20 mouse cellular contexts compared by ENCODE assay signal in the genomic region with DNA sequence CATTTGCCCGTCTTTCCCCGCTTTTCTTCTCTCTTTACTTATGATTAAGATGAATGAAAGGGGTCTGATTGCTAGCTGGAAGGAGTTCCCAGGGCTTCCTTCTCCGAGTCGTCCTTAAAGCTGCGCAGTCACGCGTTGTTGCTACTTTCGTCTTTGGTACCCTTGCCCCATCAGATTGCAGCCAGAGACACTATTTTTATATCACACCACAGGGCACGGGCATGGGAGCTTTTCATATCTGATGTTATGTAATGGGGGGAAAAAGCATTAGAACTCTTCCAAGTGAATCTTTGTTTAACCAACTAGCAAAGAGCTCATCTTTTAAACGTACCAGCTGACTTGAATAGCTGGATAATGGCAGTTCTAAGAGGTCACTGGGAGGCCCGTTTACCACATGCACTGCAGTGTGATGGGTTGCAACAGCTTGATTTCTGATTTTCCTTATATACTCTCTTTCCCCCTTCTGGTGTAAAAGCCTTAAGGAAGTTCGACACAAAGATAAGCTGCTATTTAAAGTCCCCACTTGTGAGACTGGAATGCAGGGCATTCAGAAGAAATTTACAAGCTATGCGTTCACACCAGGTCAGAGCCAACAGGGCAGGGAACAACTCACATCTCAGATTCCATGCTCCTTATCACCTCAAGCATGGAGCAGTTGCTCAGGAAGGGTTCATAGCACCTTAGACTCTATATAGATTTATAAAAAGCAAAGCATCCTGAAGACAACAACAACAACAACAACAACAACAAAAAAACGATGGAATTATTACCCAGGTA. TPM values are rescaled to one million over a fixed set of nuclear protein-coding genes. Genes with fewer than 3 reads are reported as not detected.
DNase-seq lines count a peak whose midpoint lies in the region; ATAC-seq and TF ChIP-seq lines count a peak whose summit lies in the region.
"Had no signal": no experiment of that assay in that cellular context is flagged by ENCODE, and none has a peak within 500 bp of the region (broad histone marks: within the 10 kb centered on the region; RNA-seq: fewer than 3 reads in every experiment).

No protein-coding gene starts in this region.

- intact Hi-C loops in heart, postnatal 14 days (cut with DNase I) = no loop called here
- intact Hi-C loops in left cerebral cortex, adult 2 months (cut with DNase I) = no loop called here

- peak; percentile 28 for ATAC-seq in Patski
- ATAC-seq: hindbrain, embryonic 16.5 days; intestine, embryonic 16.5 days had no signal

- no peaks in the 10 kb centered on the region for H3K27me3 ChIP-seq in heart, embryonic 10.5 days (ENCODE audit: insufficient read depth, poor library complexity, severe bottlenecking)
- H3K27me3 ChIP-seq in Patski = no peaks in the 10 kb centered on the region
- H3K27me3 ChIP-seq: forebrain, embryonic 12.5 days; limb, embryonic 13.5 days; liver, embryonic 13.5 days; midbrain, embryonic 12.5 days; neural tube, embryonic 13.5 days had no signal

- DNase-seq in heart, embryonic 10.5 days (ENCODE audit: low spot score) = no peak
- DNase-seq in heart, postnatal 14 days = no peak
- no peak for DNase-seq in left cerebral cortex, adult 2 months (ENCODE audit: extremely low spot score in 1 of 2, low spot score in 2 of 2)
- DNase-seq in left cerebral cortex, adult 8-10 months (ENCODE audit: low spot score in 2 of 2) = no peak
- DNase-seq in NIH3T3 (ENCODE audit: low read depth) (peak; percentile 11), Patski (ENCODE audit: low read depth, low spot score) (no peak)
- no peak for DNase-seq in gastrocnemius, postnatal 25 days
- DNase-seq: adrenal gland, postnatal 14 days; cerebellum, adult 11 months; cerebellum, postnatal 10 days; gastrocnemius, postnatal 14 days; liver, embryonic 13.5 days; right cerebral cortex, adult 18-20 months; thymus, postnatal 14 days had no signal

- in situ Hi-C loops in Patski (cut with MboI; ENCODE audit: low pct_unique_long_range_greater_than_20kb) = no loop called here

- POLR2A ChIA-PET in Patski (lab: Charles Lee) = interaction anchor here (0.6 to 0.8 kb wide), 4 partner anchors 31 to 141 kb away, joined by 3 to 7 read pairs (median 3); no protein-coding TSS in a partner anchor

- H3K27ac ChIP-seq in heart, embryonic 10.5 days = peak overlapping the region; percentile 70
- H3K27ac ChIP-seq in left cerebral cortex, adult 2 months = peak overlapping the region; percentile 44
- H3K27ac ChIP-seq: forebrain, embryonic 12.5 days; limb, embryonic 13.5 days; liver, embryonic 13.5 days; midbrain, embryonic 12.5 days; neural tube, embryonic 13.5 days had no signal

- CTCF ChIA-PET in Patski (lab: Charles Lee) = interaction anchor here (0.6 to 1.3 kb wide), 3 partner anchors 38 to 71 kb away, joined by 3 read pairs; no protein-coding TSS in a partner anchor

- no peaks in the 10 kb centered on the region for H3K9me3 ChIP-seq in heart, embryonic 10.5 days
- H3K9me3 ChIP-seq: forebrain, embryonic 12.5 days; liver, embryonic 13.5 days; midbrain, embryonic 12.5 days; neural tube, embryonic 13.5 days had no signal

- 45% methylated on average over 14 of the region's 14 CpGs for whole genome bisulfite sequencing in heart, embryonic 10.5 days

- no peak overlapping the region for H3K4me3 ChIP-seq in heart, embryonic 10.5 days
- no peak overlapping the region for H3K4me3 ChIP-seq in left cerebral cortex, adult 2 months
- H3K4me3 ChIP-seq: forebrain, embryonic 12.5 days; limb, embryonic 13.5 days; liver, embryonic 13.5 days; midbrain, embryonic 12.5 days; neural tube, embryonic 13.5 days had no signal

- no peak for TF ChIP-seq CTCF in left cerebral cortex, adult 2 months (IDR thresholded peaks at IDR 0.05)
- no peak for TF ChIP-seq CTCF in Patski (IDR thresholded peaks at IDR 0.05)

- no peaks in the 10 kb centered on the region for H3K36me3 ChIP-seq in heart, embryonic 10.5 days
- H3K36me3 ChIP-seq: forebrain, embryonic 12.5 days; limb, embryonic 13.5 days; liver, embryonic 13.5 days; midbrain, embryonic 12.5 days; neural tube, embryonic 13.5 days had no signal

- peaks cover 45% of the 10 kb centered on the region for H3K4me1 ChIP-seq in heart, embryonic 10.5 days
- H3K4me1 ChIP-seq: forebrain, embryonic 12.5 days; midbrain, embryonic 12.5 days; neural tube, embryonic 13.5 days had no signal

RNA-seq across cellular contexts. Expression of gene Prickle1, which starts 55.5 kb away (rescaled TPM):
- 28.5 and 33.4 TPM in 2 replicates for polyA plus RNA-seq in heart, embryonic 10.5 days (2016; fragmentation: Nextera tagmentation; extraction: Ambion mirVana)
- 10 to 100 TPM; 16.7 to 19.9 TPM for total RNA-seq in heart, postnatal 14 days (2021)
- total RNA-seq in left cerebral cortex, adult 2 months (2021) = 10 to 100 TPM; 92.4 to 93.4 TPM
- 10 to 100 TPM; 70.5 to 85.4 (median 81.7) TPM for total RNA-seq in left cerebral cortex, adult 8-10 months (2022)
- polyA plus RNA-seq in Patski (2021) = 15.7 TPM
- 1 to 10 TPM; 4.1 to 4.3 TPM for total RNA-seq in gastrocnemius, postnatal 25 days (2021)
